Mouse (Mus musculus): ENCODE measurements at regions not wholly inside any gene's neighbourhood (a gene's known extent, or its start where the extent isn't known, plus 50 kb on each side); places are given as distances from the start of the nearest gene placed in this dataset.

- Histone ChIP-seq H3K4me1 (replicated peaks) (no peaks in the 10 kb centered on the region), H3K36me3 (no peaks in the 10 kb centered on the region), H3K4me3 (replicated peaks) (no peak overlapping the region), H3K9me3 (no peaks in the 10 kb centered on the region), H3K9ac (replicated peaks) (no peak overlapping the region), H3K4me2 (no peak overlapping the region), H3K27me3 (no peaks in the 10 kb centered on the region), H3K27ac (no peak overlapping the region)
- 95% methylated on average over 5 of the region's 5 CpGs for WGBS
- no peak for ATAC-seq (ENCODE audit: insufficient number of reproducible peaks, insufficient read depth, low FRiP score, low TSS enrichment, low read depth)
These were observed 260.2 kb downstream of the Cog6 start for GRCm38 (mm10) chr3:52756816-52757215.

GRCm38 (mm10) chr3:52756006-52756405 is 261.0 kb downstream of the Cog6 start:
- Histone ChIP-seq H3K4me1 (replicated peaks) (no peaks in the 10 kb centered on the region), H3K27ac (no peak overlapping the region), H3K4me2 (no peak overlapping the region), H3K9ac (replicated peaks) (no peak overlapping the region), H3K27me3 (no peaks in the 10 kb centered on the region), H3K4me3 (replicated peaks) (no peak overlapping the region), H3K36me3 (no peaks in the 10 kb centered on the region), H3K9me3 (no peaks in the 10 kb centered on the region)
- WGBS, result 76% methylated on average over 5 of the region's 5 CpGs
- no peak for ATAC-seq (ENCODE audit: insufficient number of reproducible peaks, insufficient read depth, low FRiP score, low TSS enrichment, low read depth)

- ATAC-seq (ENCODE audit: insufficient number of reproducible peaks, insufficient read depth, low FRiP score, low TSS enrichment, low read depth), result no peak
- 61% methylated on average over 6 of the region's 6 CpGs for WGBS
- Histone ChIP-seq H3K9ac (replicated peaks) (no peak overlapping the region), H3K27ac (no peak overlapping the region), H3K9me3 (no peaks in the 10 kb centered on the region), H3K36me3 (no peaks in the 10 kb centered on the region), H3K27me3 (no peaks in the 10 kb centered on the region), H3K4me1 (replicated peaks) (no peaks in the 10 kb centered on the region), H3K4me2 (no peak overlapping the region), H3K4me3 (replicated peaks) (no peak overlapping the region)
These were observed 262.1 kb downstream of the Cog6 start for GRCm38 (mm10) chr3:52754978-52755377.

GRCm38 (mm10) chr3:52754401-52754800 is 262.6 kb downstream of the Cog6 start:
- Histone ChIP-seq H3K27me3 (no peaks in the 10 kb centered on the region), H3K4me1 (replicated peaks) (no peaks in the 10 kb centered on the region), H3K9me3 (no peaks in the 10 kb centered on the region), H3K4me2 (no peak overlapping the region), H3K27ac (no peak overlapping the region), H3K36me3 (no peaks in the 10 kb centered on the region), H3K4me3 (replicated peaks) (no peak overlapping the region), H3K9ac (replicated peaks) (no peak overlapping the region)
- no peak for ATAC-seq (ENCODE audit: insufficient number of reproducible peaks, insufficient read depth, low FRiP score, low TSS enrichment, low read depth)
- 68% methylated on average over 4 of the region's 4 CpGs for WGBS

GRCm38 (mm10) chr3:52746917-52747316 is 270.1 kb downstream of the Cog6 start:
- no peak overlapping the region for H3K4me2 ChIP-seq
- H3K27me3 ChIP-seq, result no peaks in the 10 kb centered on the region
- ATAC-seq (ENCODE audit: insufficient number of reproducible peaks, insufficient read depth, low FRiP score, low TSS enrichment, low read depth), result no peak
- 37% methylated on average over 3 of the region's 3 CpGs for WGBS
- H3K9me3 ChIP-seq, result no peaks in the 10 kb centered on the region
- H3K4me1 ChIP-seq (replicated peaks), result no peaks in the 10 kb centered on the region
- H3K4me3 ChIP-seq (replicated peaks), result no peak overlapping the region
- no peak overlapping the region for H3K9ac ChIP-seq (replicated peaks)
- no peaks in the 10 kb centered on the region for H3K36me3 ChIP-seq
- no peak overlapping the region for H3K27ac ChIP-seq

- ATAC-seq (ENCODE audit: insufficient number of reproducible peaks, insufficient read depth, low FRiP score, low TSS enrichment, low read depth), result no peak
- Histone ChIP-seq H3K4me1 (replicated peaks) (peaks cover 4% of the 10 kb centered on the region; the same call in 1 of the 2 replicates), H3K4me3 (replicated peaks) (no peak overlapping the region), H3K27ac (no peak overlapping the region), H3K9me3 (no peaks in the 10 kb centered on the region), H3K36me3 (no peaks in the 10 kb centered on the region), H3K4me2 (no peak overlapping the region), H3K27me3 (no peaks in the 10 kb centered on the region), H3K9ac (replicated peaks) (no peak overlapping the region)
- 79% methylated on average over 8 of the region's 8 CpGs for WGBS
These were observed 272.7 kb downstream of the Cog6 start for GRCm38 (mm10) chr3:52744334-52744733.

- no peak for ATAC-seq (ENCODE audit: insufficient number of reproducible peaks, insufficient read depth, low FRiP score, low TSS enrichment, low read depth)
- Histone ChIP-seq H3K9me3 (no peaks in the 10 kb centered on the region), H3K4me3 (replicated peaks) (no peak overlapping the region), H3K36me3 (no peaks in the 10 kb centered on the region), H3K27me3 (no peaks in the 10 kb centered on the region), H3K27ac (no peak overlapping the region), H3K9ac (replicated peaks) (no peak overlapping the region), H3K4me1 (replicated peaks) (peaks cover 4% of the 10 kb centered on the region; the same call in 1 of the 2 replicates), H3K4me2 (no peak overlapping the region)
- WGBS, result 55% methylated on average over 9 of the region's 9 CpGs
These were observed 276.5 kb downstream of the Cog6 start for GRCm38 (mm10) chr3:52740466-52741026.

- no peak for ATAC-seq (ENCODE audit: insufficient number of reproducible peaks, insufficient read depth, low FRiP score, low TSS enrichment, low read depth)
- no peaks in the 10 kb centered on the region for H3K9me3 ChIP-seq
- no peak overlapping the region for H3K4me3 ChIP-seq (replicated peaks)
- 76% methylated on average over 4 of the region's 4 CpGs for WGBS
- H3K4me2 ChIP-seq, result no peak overlapping the region
- no peak overlapping the region for H3K27ac ChIP-seq
- no peak overlapping the region for H3K9ac ChIP-seq (replicated peaks)
- no peaks in the 10 kb centered on the region for H3K36me3 ChIP-seq
- peaks cover 4% of the 10 kb centered on the region; the same call in 1 of the 2 replicates for H3K4me1 ChIP-seq (replicated peaks)
- no peaks in the 10 kb centered on the region for H3K27me3 ChIP-seq
These were observed 277.5 kb downstream of the Cog6 start for GRCm38 (mm10) chr3:52739526-52739925.

- peaks cover 4% of the 10 kb centered on the region; the same call in 1 of the 2 replicates for H3K4me1 ChIP-seq (replicated peaks)
- ATAC-seq (ENCODE audit: insufficient number of reproducible peaks, insufficient read depth, low FRiP score, low TSS enrichment, low read depth), result no peak
- no peaks in the 10 kb centered on the region for H3K36me3 ChIP-seq
- no peak overlapping the region for H3K9ac ChIP-seq (replicated peaks)
- no peak overlapping the region for H3K27ac ChIP-seq
- H3K4me3 ChIP-seq (replicated peaks), result no peak overlapping the region
- H3K27me3 ChIP-seq, result no peaks in the 10 kb centered on the region
- H3K4me2 ChIP-seq, result no peak overlapping the region
- WGBS, result 52% methylated on average over 5 of the region's 5 CpGs
- H3K9me3 ChIP-seq, result no peaks in the 10 kb centered on the region
These were observed 278.7 kb downstream of the Cog6 start for GRCm38 (mm10) chr3:52738386-52738785.

- 94% methylated on average over 7 of the region's 7 CpGs for WGBS
- ATAC-seq (ENCODE audit: insufficient number of reproducible peaks, insufficient read depth, low FRiP score, low TSS enrichment, low read depth), result no peak
- Histone ChIP-seq H3K9me3 (no peaks in the 10 kb centered on the region), H3K9ac (replicated peaks) (no peak overlapping the region), H3K4me2 (no peak overlapping the region), H3K27me3 (no peaks in the 10 kb centered on the region), H3K27ac (no peak overlapping the region), H3K4me3 (replicated peaks) (no peak overlapping the region), H3K36me3 (no peaks in the 10 kb centered on the region), H3K4me1 (replicated peaks) (peaks cover 4% of the 10 kb centered on the region)
These were observed 281.1 kb downstream of the Cog6 start for GRCm38 (mm10) chr3:52735939-52736338.

- ATAC-seq (ENCODE audit: insufficient number of reproducible peaks, insufficient read depth, low FRiP score, low TSS enrichment, low read depth), result no peak
- H3K27me3 ChIP-seq, result no peaks in the 10 kb centered on the region
These were observed 285.1 kb downstream of the Cog6 start for GRCm38 (mm10) chr3:52731941-52732340.

GRCm38 (mm10) chr3:52731491-52731890 is 285.5 kb downstream of the Cog6 start:
- 43% methylated on average over 3 of the region's 3 CpGs for WGBS
- H3K9ac ChIP-seq (replicated peaks), result no peak overlapping the region
- H3K27ac ChIP-seq, result no peak overlapping the region
- peaks cover 10% of the 10 kb centered on the region for H3K4me1 ChIP-seq (replicated peaks)
- no peaks in the 10 kb centered on the region for H3K36me3 ChIP-seq
- H3K4me2 ChIP-seq, result no peak overlapping the region
- H3K27me3 ChIP-seq, result no peaks in the 10 kb centered on the region
- ATAC-seq (ENCODE audit: insufficient number of reproducible peaks, insufficient read depth, low FRiP score, low TSS enrichment, low read depth), result no peak
- no peaks in the 10 kb centered on the region for H3K9me3 ChIP-seq
- no peak overlapping the region for H3K4me3 ChIP-seq (replicated peaks)

More at GRCm38 (mm10) chr3:52731941-52732340, 285.1 kb downstream of the Cog6 start:
- no peaks in the 10 kb centered on the region for H3K9me3 ChIP-seq
- H3K4me2 ChIP-seq, result no peak overlapping the region
- no peak overlapping the region for H3K9ac ChIP-seq (replicated peaks)
- H3K36me3 ChIP-seq, result no peaks in the 10 kb centered on the region
- H3K4me1 ChIP-seq (replicated peaks), result peaks cover 10% of the 10 kb centered on the region
- no peak overlapping the region for H3K4me3 ChIP-seq (replicated peaks)
- no peak overlapping the region for H3K27ac ChIP-seq
